Mouse (Mus musculus): ENCODE data around the gene Dennd1b. TPM values are rescaled to one million over a fixed set of nuclear protein-coding genes. Genes with fewer than 3 reads are reported as not detected.

Gene Dennd1b
- total RNA-seq, 2 experiments from 2014 or later = 19.0 to 35.0 TPM

DNA sequence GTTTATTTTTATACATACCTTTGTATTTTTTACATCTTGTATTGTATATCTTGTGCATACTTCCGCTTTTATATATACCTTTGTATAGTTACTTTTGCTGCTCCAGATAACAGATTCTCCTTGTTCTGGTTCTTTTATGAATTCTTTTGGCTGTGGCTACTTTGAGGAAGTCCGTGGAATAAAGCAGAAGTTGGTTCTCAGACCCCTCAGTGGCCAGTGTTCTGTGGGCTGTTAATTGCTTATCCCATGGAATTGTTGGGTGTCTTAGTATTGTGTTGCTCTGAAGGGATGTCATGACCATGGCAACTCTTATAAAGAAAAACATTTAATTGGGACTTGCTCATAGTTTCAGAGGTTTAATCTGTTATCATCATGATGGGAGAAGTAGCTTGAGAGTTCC lies 40.3 kb downstream of the Dennd1b start:
- ATAC-seq (replicated peaks; ENCODE audit: poor library complexity, severe bottlenecking) = peak; percentile 81

DNA sequence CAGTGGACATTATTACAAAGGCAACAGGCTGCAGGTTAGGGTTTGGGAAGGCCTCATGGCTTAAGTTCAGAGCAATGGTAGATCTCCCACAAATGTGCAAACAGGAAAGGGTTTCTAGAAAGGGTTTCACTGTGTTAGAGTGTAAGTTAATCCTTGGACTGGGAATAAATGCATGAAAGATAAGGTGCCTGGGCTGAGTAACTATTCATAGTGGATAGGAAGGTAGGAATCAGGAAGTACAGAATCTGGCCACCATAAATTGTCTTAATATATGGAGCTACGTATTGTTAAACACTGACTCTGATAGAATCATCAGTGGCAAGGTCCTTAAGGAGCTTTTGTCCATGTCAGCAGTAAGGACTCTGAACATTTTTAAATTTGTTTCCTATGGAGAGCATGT lies 42.8 kb downstream of the Dennd1b start:
- no peak for ATAC-seq (replicated peaks; ENCODE audit: poor library complexity, severe bottlenecking)

DNA sequence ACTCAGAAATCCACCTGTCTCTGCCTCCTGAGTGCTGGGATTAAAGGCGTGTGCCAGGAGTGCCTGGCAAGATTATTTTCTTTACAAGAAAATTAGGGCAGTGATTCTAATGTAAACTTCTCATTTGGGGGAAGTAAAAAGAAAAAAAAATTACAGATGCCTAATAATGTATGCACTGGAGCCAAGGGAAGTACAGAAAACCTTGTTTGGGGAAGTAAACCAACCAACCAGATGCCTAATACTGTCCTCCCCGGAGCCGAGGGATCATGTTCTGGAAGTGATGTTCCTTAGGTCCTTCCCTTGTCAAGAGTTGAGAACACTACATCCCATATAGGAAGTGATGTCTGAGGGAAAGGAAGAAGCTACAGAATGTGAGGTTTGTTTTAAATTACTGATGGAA lies 44.2 kb downstream of the Dennd1b start:
- peak; percentile 79 for ATAC-seq (replicated peaks; ENCODE audit: poor library complexity, severe bottlenecking)

GRCm38 (mm10) chr1:139015118-139015788 lies 52.0 kb downstream of the Dennd1b start:
- ATAC-seq (replicated peaks; ENCODE audit: poor library complexity, severe bottlenecking) = peak; percentile 100

- ATAC-seq (replicated peaks; ENCODE audit: poor library complexity, severe bottlenecking) = no peak
Observed at GRCm38 (mm10) chr1:139021298-139021697, 58.1 kb downstream of the Dennd1b start.

GRCm38 (mm10) chr1:139025882-139026645 lies 62.8 kb downstream of the Dennd1b start:
- ATAC-seq (replicated peaks; ENCODE audit: poor library complexity, severe bottlenecking) = no peak

DNA sequence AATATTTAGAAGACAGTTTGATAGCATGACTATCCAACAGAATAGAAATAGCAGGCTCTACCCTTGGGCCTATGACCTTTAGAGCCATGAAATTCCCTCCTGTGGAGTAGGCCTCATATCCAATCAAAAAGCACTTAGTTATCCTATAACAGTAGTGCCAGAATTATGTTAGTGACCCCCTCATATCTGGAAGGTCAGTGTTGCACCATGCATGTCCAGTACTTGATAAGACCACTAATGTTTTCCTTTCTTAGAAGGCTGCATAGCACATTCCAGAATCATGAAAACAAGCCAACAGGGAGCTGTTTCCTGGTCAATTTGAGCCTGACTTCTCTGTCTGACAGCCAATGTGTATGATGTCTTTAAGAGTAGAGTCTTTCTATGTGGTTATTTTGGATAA lies 66.3 kb downstream of the Dennd1b start:
- ATAC-seq (replicated peaks; ENCODE audit: poor library complexity, severe bottlenecking) = no peak

DNA sequence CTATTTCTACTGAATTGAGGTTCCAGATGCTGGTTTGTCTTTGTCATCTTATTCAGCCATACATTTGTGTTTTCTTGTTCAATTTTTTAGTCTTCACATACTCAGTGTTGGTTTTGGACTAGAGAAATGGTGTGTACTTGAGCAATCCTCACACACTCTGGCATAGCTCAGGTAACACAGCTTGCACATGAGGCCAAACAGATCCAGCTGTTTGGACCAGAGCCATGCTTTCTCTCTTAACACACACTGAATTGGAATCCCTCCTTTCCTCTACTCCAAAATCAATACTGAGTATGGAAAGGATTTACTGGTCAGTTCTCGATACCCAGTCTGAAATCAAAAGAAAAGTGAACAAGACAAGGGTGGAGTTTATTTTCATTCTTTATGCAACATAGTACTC lies 69.2 kb downstream of the Dennd1b start:
- ATAC-seq (replicated peaks; ENCODE audit: poor library complexity, severe bottlenecking) = no peak

GRCm38 (mm10) chr1:139035141-139035540 lies 71.9 kb downstream of the Dennd1b start:
- peak; percentile 45; the same call in 1 of the 2 replicates for ATAC-seq (replicated peaks; ENCODE audit: poor library complexity, severe bottlenecking)

DNA sequence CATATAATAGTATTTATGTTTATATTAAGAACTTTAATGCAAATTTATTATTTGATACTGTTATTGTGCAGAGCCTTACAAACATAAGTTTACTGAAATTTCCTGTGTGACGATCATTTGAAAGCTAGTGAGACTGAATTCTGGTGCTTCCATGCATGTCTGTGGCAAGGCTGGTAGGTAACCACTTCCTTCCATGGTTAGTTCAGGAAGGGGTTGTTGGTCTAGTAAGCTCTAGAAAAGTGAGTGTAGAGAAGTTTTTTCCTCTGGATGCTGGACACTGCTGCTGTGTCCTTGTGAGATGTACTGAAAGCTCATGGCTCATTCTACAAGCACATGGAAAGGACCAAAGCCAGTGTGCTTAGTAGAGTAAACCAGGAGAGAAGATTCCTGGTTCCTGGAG lies 73.1 kb downstream of the Dennd1b start:
- peak; percentile 77 for ATAC-seq (replicated peaks; ENCODE audit: poor library complexity, severe bottlenecking)

- peak; percentile 74 for ATAC-seq (replicated peaks; ENCODE audit: poor library complexity, severe bottlenecking)
Observed at GRCm38 (mm10) chr1:139036768-139037507, 73.7 kb downstream of the Dennd1b start.

DNA sequence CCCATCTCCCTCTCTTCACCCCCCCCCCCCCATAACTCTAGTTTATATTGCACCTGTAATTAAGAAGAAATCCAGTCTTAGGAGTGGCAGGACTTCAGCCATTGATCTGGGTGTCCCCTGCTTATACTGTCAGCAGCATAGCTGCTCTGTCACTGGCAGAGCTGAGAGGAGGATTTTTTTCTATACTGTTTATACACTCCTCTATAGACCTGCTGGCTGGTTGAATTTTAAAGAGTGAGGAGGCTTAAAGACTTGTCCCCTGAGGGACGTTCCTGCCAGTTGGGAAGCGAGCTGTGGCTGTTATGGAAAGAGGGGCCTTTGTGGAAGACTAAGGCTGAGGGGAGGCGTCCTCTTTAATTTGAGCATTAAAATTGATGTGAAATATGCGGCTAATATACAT lies 74.8 kb downstream of the Dennd1b start:
- no peak for ATAC-seq (replicated peaks; ENCODE audit: poor library complexity, severe bottlenecking)

GRCm38 (mm10) chr1:139038620-139039019 lies 75.4 kb downstream of the Dennd1b start:
- ATAC-seq (replicated peaks; ENCODE audit: poor library complexity, severe bottlenecking) = no peak

GRCm38 (mm10) chr1:139039529-139040230 lies 76.4 kb downstream of the Dennd1b start:
- no peak for ATAC-seq (replicated peaks; ENCODE audit: poor library complexity, severe bottlenecking)

GRCm38 (mm10) chr1:139049075-139049474 lies 85.8 kb downstream of the Dennd1b start:
- ATAC-seq (replicated peaks; ENCODE audit: poor library complexity, severe bottlenecking) = no peak

- ATAC-seq (replicated peaks; ENCODE audit: poor library complexity, severe bottlenecking) = no peak
Observed at GRCm38 (mm10) chr1:139049881-139050472, 86.7 kb downstream of the Dennd1b start.

DNA sequence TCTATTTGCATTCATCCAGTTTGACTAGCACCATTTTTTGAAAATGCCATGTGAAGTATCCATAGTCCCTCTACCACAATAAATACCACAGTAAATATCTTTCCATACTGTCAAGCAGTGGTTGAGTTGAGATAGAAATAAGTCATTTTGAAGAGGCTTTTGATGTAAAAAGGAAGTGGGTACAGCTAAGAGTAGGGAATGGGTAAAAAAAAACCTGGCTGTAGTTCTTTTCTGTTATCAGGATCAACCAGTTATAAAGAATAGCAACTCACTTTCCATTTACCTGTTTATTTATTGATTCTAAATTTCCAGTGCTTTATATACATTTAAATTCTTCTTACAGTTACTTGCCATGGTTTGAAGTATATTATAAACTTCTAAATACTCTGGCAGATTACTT lies 89.8 kb downstream of the Dennd1b start:
- no peak for ATAC-seq (replicated peaks; ENCODE audit: poor library complexity, severe bottlenecking)

DNA sequence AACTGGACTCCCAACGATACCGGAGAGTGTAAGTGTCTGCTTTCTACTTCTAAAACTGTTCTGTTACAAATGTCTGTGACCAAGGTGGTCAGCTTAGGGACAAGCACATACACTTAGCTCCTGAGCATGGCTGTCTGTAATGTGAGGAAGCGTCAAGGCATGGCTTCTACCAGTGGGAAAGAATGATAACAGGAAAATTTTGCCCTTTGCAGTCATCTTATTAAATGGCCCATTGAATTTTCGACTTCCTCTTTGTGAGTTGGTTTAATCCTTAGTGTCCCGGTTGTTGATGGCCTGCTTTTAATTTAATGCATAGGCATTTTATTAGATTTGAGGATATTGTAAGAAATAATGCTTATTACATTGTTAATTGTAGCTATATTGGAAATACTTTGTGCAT lies 97.1 kb downstream of the Dennd1b start:
- ATAC-seq (replicated peaks; ENCODE audit: poor library complexity, severe bottlenecking) = no peak

DNA sequence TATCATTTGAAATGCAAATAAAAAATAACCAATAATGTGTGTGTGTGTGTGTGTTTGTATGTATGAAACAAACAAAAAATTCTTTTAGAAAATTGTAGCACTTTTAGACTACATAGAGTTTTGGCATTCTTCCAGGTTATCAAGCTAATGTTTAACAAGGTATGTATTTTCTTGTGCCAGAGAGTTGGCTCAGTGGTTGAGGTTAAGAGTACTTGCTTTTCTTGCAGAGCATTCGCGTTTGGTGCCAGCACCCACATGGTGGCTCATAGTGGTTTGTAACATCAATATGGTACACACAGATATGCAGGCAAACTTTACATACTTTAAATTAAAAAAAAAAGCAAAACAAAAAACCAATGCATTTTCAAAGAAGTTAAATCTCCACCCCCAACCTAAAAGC lies 101.5 kb downstream of the Dennd1b start:
- no peak for ATAC-seq (replicated peaks; ENCODE audit: poor library complexity, severe bottlenecking)

DNA sequence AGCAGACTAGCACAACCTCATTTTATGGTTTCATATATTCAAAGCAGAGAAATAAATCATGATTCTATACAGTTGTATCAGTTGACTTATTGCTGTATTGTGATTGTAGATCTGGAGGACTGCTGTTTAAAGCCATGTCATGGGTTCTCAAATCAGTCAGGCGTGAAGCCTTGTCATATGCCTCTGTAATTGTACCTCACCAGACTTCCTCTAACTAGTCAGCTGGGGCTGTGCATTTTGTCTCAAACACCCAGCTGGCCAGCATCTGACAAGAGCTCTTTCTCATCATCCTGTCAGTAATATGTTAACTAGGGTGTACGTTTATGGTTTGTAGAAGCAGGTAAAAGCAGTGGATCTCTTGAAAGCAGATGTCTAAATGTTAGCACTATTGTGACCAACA lies 104.0 kb downstream of the Dennd1b start:
- no peak for ATAC-seq (replicated peaks; ENCODE audit: poor library complexity, severe bottlenecking)
